Mouse (Mus musculus) heart, embryonic 14.5 days (tissue): ENCODE measurements around the gene 1810062G17Rik. TPM values are rescaled to one million over a fixed set of nuclear protein-coding genes. Genes with fewer than 3 reads are reported as not detected.

Experiments used
- ATAC-seq: fragments of 200-750 bp; cut with Nextera tagmentation; 2 replicates; pipeline ENCODE4 v1.8.0; 2017; ENCODE audit warnings: low read depth, moderate TSS enrichment; ENCODE audit not compliant: insufficient number of reproducible peaks, insufficient read depth, low FRiP score
- H3K27ac ChIP-seq, 2 experiments: fragments of 200-500 bp in 1 of 2; fragments of 300-500 bp in 1 of 2; sonication (generic) in 1 of 2; replicated peaks in 1 of 2; 2 replicates each; pipeline ENCODE4 v1.5.1; 2012 to 2014; ENCODE audit warnings: low read depth in 2 of 2, low read length in 2 of 2, control low read depth in 1 of 2, mild to moderate bottlenecking in 1 of 2, mixed read lengths in 1 of 2; ENCODE audit not compliant: control insufficient read depth in 1 of 2, insufficient read depth in 1 of 2
- H3K27me3 ChIP-seq: fragments of 300-500 bp; sonication (generic); 2 replicates; pipeline ENCODE4 v1.6.1; 2014; ENCODE audit warnings: mild to moderate bottlenecking, low read length, control low read depth; ENCODE audit not compliant: control insufficient read depth, insufficient read depth
- H3K36me3 ChIP-seq: fragments of 300-500 bp; sonication (generic); 2 replicates; pipeline ENCODE4 v1.6.1; 2014; ENCODE audit warnings: mild to moderate bottlenecking, control low read depth, low read length, mixed read lengths; ENCODE audit not compliant: control insufficient read depth, insufficient read depth
- H3K4me1 ChIP-seq, 2 experiments: fragments of 200-500 bp in 1 of 2; fragments of 300-500 bp in 1 of 2; sonication (generic) in 1 of 2; 2 replicates each; pipeline ENCODE4 v1.6.1; 2012 to 2014; ENCODE audit warnings: low read length in 2 of 2, control low read depth in 1 of 2, mixed read lengths in 1 of 2; ENCODE audit not compliant: control insufficient read depth in 2 of 2, insufficient read depth in 2 of 2
- H3K4me2 ChIP-seq: fragments of 300-500 bp; sonication (generic); 2 replicates; pipeline ENCODE4 v1.6.1; 2014; ENCODE audit warnings: mild to moderate bottlenecking, low read length
- H3K4me3 ChIP-seq, 2 experiments: fragments of 200-500 bp in 1 of 2; fragments of 300-500 bp in 1 of 2; sonication (generic) in 1 of 2; 2 replicates each; pipeline ENCODE4 v1.5.1; 2012 to 2014; ENCODE audit warnings: low read length in 2 of 2, mild to moderate bottlenecking in 2 of 2, control low read depth in 1 of 2, low read depth in 1 of 2, moderate library complexity in 1 of 2; ENCODE audit not compliant: control insufficient read depth in 1 of 2, insufficient read depth in 1 of 2
- H3K9ac ChIP-seq: fragments of 300-500 bp; sonication (generic); 2 replicates; pipeline ENCODE4 v1.6.1; 2014; ENCODE audit warnings: mild to moderate bottlenecking, low read length
- H3K9me3 ChIP-seq: fragments of 300-500 bp; sonication (generic); 2 replicates; pipeline ENCODE4 v1.6.1; 2016; ENCODE audit warnings: low read length, control low read depth; ENCODE audit not compliant: control insufficient read depth
- WGBS: fragments of 180-500 bp; shearing (Covaris S2); extraction: QIAGEN DNeasy Blood & Tissue Kit; methylation state at CpG from one replicate; pipeline ENCODE4 v1.1.7; 2014; 5-methylcytosine and 5-hydroxymethylcytosine counted together
- polyA plus RNA-seq: library from polyadenylated mRNA; unstranded; fragments of >200 nt; fragmentation: Nextera tagmentation; extraction: Ambion mirVana; gene quantifications from 2 replicates; pipeline ENCODE4 v1.2.1, GENCODE M21; 2014

Gene 1810062G17Rik
- polyA plus RNA-seq, 1 experiment from 2014 or later, result 1.4 TPM

DNA sequence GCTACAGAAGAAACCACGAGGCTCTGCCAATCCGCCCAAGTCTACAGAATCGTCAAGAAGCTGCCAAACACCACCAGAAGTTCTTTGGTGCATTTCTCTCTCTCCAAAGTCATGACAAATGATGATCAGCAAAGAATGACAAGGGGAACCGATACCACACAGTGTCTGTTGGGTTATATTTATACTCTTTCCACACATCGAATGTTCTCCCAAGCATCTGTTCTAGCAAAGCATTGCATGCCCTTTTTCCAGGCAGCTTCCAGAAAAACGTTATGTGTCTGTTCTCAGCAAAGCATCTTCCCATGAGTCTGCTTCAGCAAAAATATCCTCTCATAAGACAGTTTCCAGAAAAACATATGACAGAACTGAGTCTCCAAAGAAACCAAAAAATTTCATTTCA lies 11.1 kb downstream of the 1810062G17Rik start:
- no peak overlapping the region for H3K4me3 ChIP-seq
- no peaks in the 10 kb centered on the region for H3K27me3 ChIP-seq
- no peaks in the 10 kb centered on the region for H3K36me3 ChIP-seq
- H3K9ac ChIP-seq, result no peak overlapping the region
- peaks cover 13% of the 10 kb centered on the region in 2 experiments for H3K4me1 ChIP-seq
- 86% methylated on average over 6 of the region's 6 CpGs for whole genome bisulfite sequencing
- no peak for ATAC-seq
- no peak overlapping the region for H3K4me2 ChIP-seq
- H3K9me3 ChIP-seq, result no peaks in the 10 kb centered on the region
- no peak overlapping the region for H3K27ac ChIP-seq

DNA sequence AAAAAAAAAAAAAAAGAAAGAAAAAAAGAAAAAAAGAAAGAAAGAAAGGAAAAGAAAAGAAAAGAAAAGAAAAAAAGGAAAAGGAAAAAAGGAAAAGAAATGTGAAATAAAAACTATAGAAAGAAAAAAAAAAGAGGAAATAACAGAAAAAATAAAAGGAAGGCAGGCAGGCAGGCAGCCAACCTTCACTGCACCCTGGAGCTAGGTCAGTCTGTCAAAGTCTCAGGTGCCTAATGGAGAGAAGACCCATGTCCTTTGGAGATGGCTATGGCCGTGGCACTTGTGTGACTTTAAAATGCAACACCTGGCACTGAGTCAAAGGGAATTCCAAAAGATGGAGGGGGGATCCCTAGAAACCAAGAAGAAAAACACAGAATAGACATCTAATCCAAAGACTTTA lies 12.6 kb downstream of the 1810062G17Rik start:
- no peaks in the 10 kb centered on the region for H3K9me3 ChIP-seq
- no peak overlapping the region for H3K4me2 ChIP-seq
- no peak overlapping the region for H3K9ac ChIP-seq
- no peak overlapping the region for H3K4me3 ChIP-seq
- no peak overlapping the region for H3K27ac ChIP-seq
- no peaks in the 10 kb centered on the region for H3K36me3 ChIP-seq
- no peaks in the 10 kb centered on the region for H3K27me3 ChIP-seq
- H3K4me1 ChIP-seq, result peaks cover under 1 to 4% of the 10 kb centered on the region in 2 experiments; a peak in 3 of 4 replicates
- 84% methylated on average over 1 of the region's 1 CpGs for WGBS
- no peak for ATAC-seq

DNA sequence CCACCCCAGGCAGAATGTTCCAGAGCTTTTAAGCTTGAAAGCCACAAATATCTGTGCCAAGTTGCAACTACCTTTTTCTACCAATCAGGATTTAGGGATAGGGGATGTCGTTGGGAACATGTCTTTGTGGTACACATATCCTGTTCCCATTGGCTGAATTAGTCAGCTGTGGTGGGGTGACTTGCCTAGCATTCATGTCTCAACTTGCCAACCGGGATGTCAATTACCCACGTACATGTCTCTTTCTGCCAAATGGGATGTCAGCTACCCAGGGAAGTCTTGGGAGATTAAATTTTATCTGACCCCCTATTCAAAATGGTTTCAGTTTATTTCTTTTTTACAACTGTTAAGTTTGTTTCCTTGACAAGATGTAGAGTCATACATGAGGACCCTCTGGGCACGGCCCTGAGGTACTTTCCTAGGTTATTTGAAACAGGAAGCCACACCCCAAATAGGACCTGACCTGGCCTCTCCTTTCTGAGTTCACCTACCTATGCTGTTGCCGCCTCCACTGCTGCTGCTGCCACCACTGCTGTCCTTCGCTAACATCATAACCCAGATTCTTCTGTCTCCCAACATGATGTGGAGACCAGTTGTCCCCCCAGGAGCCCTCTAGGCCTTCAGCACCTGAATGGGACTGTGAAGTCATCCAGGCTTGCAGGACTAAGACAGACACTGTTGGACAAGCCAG lies 13.3 kb downstream of the 1810062G17Rik start:
- no peak overlapping the region for H3K9ac ChIP-seq
- H3K27ac ChIP-seq, result no peak overlapping the region
- no peaks in the 10 kb centered on the region for H3K36me3 ChIP-seq
- no peak overlapping the region for H3K4me3 ChIP-seq
- H3K4me1 ChIP-seq, result peaks cover 0 to 4% of the 10 kb centered on the region in 2 experiments; a peak in 2 of 4 replicates
- H3K27me3 ChIP-seq, result no peaks in the 10 kb centered on the region
- no peak for ATAC-seq
- WGBS, result 87% methylated on average over 6 of the region's 6 CpGs
- H3K9me3 ChIP-seq, result no peaks in the 10 kb centered on the region
- H3K4me2 ChIP-seq, result no peak overlapping the region

DNA sequence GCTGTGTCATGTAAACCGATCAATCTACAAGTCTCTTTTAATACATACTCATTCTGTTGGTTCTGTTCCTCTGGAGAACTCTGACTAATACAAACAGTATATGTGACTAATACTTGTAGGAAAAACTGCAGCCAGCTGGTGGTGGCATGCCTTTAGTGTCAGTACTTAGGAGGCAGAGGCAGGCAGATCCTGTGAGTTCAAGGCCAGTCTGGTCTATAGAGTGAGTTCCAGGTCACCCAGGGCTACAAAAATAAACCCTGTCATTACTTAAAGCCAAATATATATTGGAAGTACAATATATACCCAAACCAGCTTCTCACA lies 13.8 kb downstream of the 1810062G17Rik start:
- no peak for ATAC-seq
- no peaks in the 10 kb centered on the region for H3K9me3 ChIP-seq
- H3K27ac ChIP-seq, result no peak overlapping the region
- no peak overlapping the region for H3K9ac ChIP-seq
- no peaks in the 10 kb centered on the region for H3K36me3 ChIP-seq
- H3K4me3 ChIP-seq, result no peak overlapping the region
- H3K4me1 ChIP-seq, result peaks cover 0 to 4% of the 10 kb centered on the region in 2 experiments; a peak in 2 of 4 replicates
- H3K4me2 ChIP-seq, result no peak overlapping the region
- H3K27me3 ChIP-seq, result no peaks in the 10 kb centered on the region
- WGBS, result 81% methylated on average over 1 of the region's 1 CpGs

DNA sequence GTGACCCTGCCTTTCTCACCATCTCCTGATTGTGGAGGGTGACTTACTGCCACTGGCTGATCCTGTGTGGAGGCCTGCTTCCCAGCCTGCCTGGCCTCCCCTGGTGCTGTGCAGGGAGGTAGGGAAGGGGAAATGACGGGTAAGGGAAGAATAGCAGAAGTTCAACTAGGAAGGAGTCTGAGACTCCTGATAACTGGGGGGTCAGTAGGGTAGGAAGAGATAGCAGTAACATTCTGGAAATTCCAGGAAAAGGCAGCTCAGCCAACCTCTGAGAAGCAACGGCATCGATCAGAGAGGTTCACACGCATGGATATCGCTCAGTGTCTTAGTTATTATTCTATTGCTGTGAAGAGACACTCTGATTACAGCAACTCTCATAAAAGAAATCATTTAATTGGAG lies 15.8 kb downstream of the 1810062G17Rik start:
- H3K9me3 ChIP-seq, result no peaks in the 10 kb centered on the region

DNA sequence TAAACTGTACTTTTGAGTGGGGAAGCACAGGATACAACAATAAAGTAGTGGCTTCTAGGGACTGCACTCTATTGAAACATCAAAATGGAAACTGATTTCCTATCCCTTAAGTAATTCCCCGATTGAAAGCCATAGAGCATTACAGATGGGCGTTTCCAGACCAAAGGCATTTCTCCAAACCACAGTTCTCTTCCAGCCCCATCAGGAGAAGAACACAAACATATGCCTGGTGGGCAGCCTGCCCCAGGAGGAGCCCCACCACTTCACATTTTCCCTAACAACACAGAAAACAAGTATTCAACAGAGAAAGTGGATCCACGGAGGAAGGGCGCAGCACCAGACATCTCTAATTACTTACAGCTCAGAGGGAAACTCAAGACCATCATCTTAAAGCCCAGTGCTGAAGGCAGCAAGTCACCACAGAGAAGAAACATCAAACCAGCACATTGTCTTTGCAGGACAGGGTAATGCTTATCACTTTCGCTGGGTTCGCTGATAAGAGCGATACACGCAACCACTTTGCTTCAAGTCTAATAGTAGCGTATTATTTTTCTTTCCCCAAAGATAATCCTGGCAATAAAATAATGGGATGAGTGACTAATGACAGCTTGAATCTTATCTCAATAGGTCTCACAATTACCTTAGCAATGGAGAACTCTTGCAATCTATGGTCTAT lies 17.1 kb downstream of the 1810062G17Rik start:
- H3K9me3 ChIP-seq, result no peaks in the 10 kb centered on the region
- no peaks in the 10 kb centered on the region for H3K27me3 ChIP-seq
- no peaks in the 10 kb centered on the region for H3K36me3 ChIP-seq
- H3K4me2 ChIP-seq, result no peak overlapping the region
- no peak for ATAC-seq
- no peak overlapping the region for H3K4me3 ChIP-seq
- H3K27ac ChIP-seq, result no peak overlapping the region
- peaks cover 0 to 4% of the 10 kb centered on the region in 2 experiments; a peak in 2 of 4 replicates for H3K4me1 ChIP-seq
- no peak overlapping the region for H3K9ac ChIP-seq
- WGBS, result 51% methylated on average over 9 of the region's 9 CpGs

More for the DNA sequence above, 15.8 kb downstream of the 1810062G17Rik start:
- no peaks in the 10 kb centered on the region for H3K27me3 ChIP-seq
- no peak overlapping the region for H3K4me2 ChIP-seq
- WGBS, result 51% methylated on average over 5 of the region's 5 CpGs
- no peak overlapping the region for H3K4me3 ChIP-seq
- H3K4me1 ChIP-seq, result peaks cover 0 to 4% of the 10 kb centered on the region in 2 experiments; a peak in 2 of 4 replicates
- no peak overlapping the region for H3K9ac ChIP-seq
- H3K36me3 ChIP-seq, result no peaks in the 10 kb centered on the region
- ATAC-seq, result no peak
- H3K27ac ChIP-seq, result no peak overlapping the region

DNA sequence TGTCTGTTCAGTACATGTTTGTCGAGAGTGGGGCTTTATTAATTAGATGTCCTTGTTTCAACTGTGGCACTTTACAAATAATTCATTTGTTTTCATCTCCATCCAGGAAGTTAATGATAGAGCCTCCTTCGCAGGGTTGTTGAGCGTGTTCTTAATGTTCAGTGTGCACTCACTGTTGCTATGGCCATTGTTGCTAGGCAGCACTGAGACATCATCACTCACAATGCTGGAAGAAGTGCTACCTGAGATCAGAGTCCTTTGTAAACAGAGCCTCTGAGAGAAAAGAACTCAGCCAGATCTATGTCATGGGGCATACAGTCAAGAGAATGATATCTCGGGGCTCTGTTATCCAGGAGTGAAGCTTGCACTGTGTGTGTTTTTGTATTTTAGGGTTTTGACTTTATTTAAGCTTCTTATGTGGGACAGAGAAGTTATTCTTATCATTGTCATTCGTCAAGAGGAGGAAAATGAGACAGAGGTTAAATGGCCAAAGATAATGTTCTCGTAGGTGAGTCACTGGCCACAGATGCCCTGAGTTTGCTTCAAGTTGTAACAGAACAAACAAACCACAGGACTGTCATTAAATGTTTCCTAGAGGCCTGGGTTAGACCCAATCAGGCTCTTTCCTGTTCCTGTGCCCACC lies 18.0 kb downstream of the 1810062G17Rik start:
- no peaks in the 10 kb centered on the region for H3K27me3 ChIP-seq
- no peaks in the 10 kb centered on the region for H3K9me3 ChIP-seq
- 68% methylated on average over 6 of the region's 6 CpGs for WGBS
- H3K4me1 ChIP-seq, result peaks cover 0 to 4% of the 10 kb centered on the region in 2 experiments; a peak in 2 of 4 replicates
- no peak overlapping the region for H3K27ac ChIP-seq
- H3K4me3 ChIP-seq, result no peak overlapping the region
- H3K36me3 ChIP-seq, result no peaks in the 10 kb centered on the region
- no peak overlapping the region for H3K4me2 ChIP-seq
- no peak for ATAC-seq
- no peak overlapping the region for H3K9ac ChIP-seq
